Comparison of ENCODE assay signal across 12 mouse cellular contexts in genomic region chr19:53994276-53994675, GRCm38 (mm10). TPM values are rescaled to one million over a fixed set of nuclear protein-coding genes. Genes with fewer than 3 reads are reported as not detected.
"Had no signal": no experiment of that assay in that cellular context is flagged by ENCODE, and none has a peak within 500 bp of the region (broad histone marks: within the 10 kb centered on the region; RNA-seq: fewer than 3 reads in every experiment).

No protein-coding gene starts in this region.

- DNase-seq: kidney, postnatal 10 days; kidney, postnatal 36 days; layer of hippocampus, postnatal 36 days; liver, embryonic 13.5 days; lung, adult 2 months; retina, postnatal 1 day; right cerebral cortex, postnatal 25 days; spleen, adult 18-20 months; thymus, adult 18-20 months; thymus, postnatal 25 days had no signal

RNA-seq across cellular contexts. Expression of gene Adra2a, which starts 49.7 kb away (rescaled TPM):
- total RNA-seq: liver, adult 2 months; monocyte, adult 5-6 weeks had no signal
